Mouse (Mus musculus): Measurements from ENCODE around the gene Tspan6.

Tspan6 gene

GRCm38 (mm10) chrX:133898014-133898542 lies at the start of gene Tspan6:
TSS of gene Tspan6 (minus strand) at chrX:133898429.
- DNase-seq (ENCODE audit: low read depth, low spot score) = no peak

- peak; percentile 59 for DNase-seq (ENCODE audit: low read depth, low spot score)
Measured at GRCm38 (mm10) chrX:133947427-133947826, 49.2 kb upstream of the Tspan6 start.

GRCm38 (mm10) chrX:133939561-133939960 lies 41.3 kb upstream of the Tspan6 start:
- DNase-seq (ENCODE audit: low read depth, low spot score) = no peak

GRCm38 (mm10) chrX:133936605-133937225 lies 38.5 kb upstream of the Tspan6 start:
- peak; percentile 6 for DNase-seq (ENCODE audit: low read depth, low spot score)

GRCm38 (mm10) chrX:133931302-133932013 lies 33.2 kb upstream of the Tspan6 start:
- DNase-seq (ENCODE audit: low read depth, low spot score) = peak; percentile 43

GRCm38 (mm10) chrX:133926760-133927159 lies 28.5 kb upstream of the Tspan6 start:
- DNase-seq (ENCODE audit: low read depth, low spot score) = peak; percentile 3

- DNase-seq (ENCODE audit: low read depth, low spot score) = no peak
Measured at GRCm38 (mm10) chrX:133921187-133921586, 23.0 kb upstream of the Tspan6 start.

- no peak for DNase-seq (ENCODE audit: low read depth, low spot score)
Measured at GRCm38 (mm10) chrX:133914219-133914618, 16.0 kb upstream of the Tspan6 start.

GRCm38 (mm10) chrX:133913006-133913405 lies 14.8 kb upstream of the Tspan6 start:
- DNase-seq (ENCODE audit: low read depth, low spot score) = no peak

GRCm38 (mm10) chrX:133911397-133912103 lies 13.3 kb upstream of the Tspan6 start:
- DNase-seq (ENCODE audit: low read depth, low spot score) = no peak

- DNase-seq (ENCODE audit: low read depth, low spot score) = no peak
Measured at GRCm38 (mm10) chrX:133908261-133908660, 10.0 kb upstream of the Tspan6 start, which contains the start of gene Srpx2. TSS of gene Srpx2 (plus strand) at chrX:133908426.

GRCm38 (mm10) chrX:133888111-133888510 lies 10.1 kb downstream of the Tspan6 start:
- DNase-seq (ENCODE audit: low read depth, low spot score) = no peak

GRCm38 (mm10) chrX:133887308-133887707 lies 10.9 kb downstream of the Tspan6 start:
- no peak for DNase-seq (ENCODE audit: low read depth, low spot score)

GRCm38 (mm10) chrX:133869743-133870142 lies 28.5 kb downstream of the Tspan6 start:
- peak; percentile 5 for DNase-seq (ENCODE audit: low read depth, low spot score)

GRCm38 (mm10) chrX:133853637-133854036 lies 44.6 kb downstream of the Tspan6 start:
- no peak for DNase-seq (ENCODE audit: low read depth, low spot score)

- no peak for DNase-seq (ENCODE audit: low read depth, low spot score)
Measured at GRCm38 (mm10) chrX:133850680-133851079, 47.5 kb downstream of the Tspan6 start, which contains the start of gene Tnmd. TSS of gene Tnmd (plus strand) at chrX:133850980.
